Mouse (Mus musculus): ENCODE results near the gene Efcab1.

Gene Efcab1

DNA sequence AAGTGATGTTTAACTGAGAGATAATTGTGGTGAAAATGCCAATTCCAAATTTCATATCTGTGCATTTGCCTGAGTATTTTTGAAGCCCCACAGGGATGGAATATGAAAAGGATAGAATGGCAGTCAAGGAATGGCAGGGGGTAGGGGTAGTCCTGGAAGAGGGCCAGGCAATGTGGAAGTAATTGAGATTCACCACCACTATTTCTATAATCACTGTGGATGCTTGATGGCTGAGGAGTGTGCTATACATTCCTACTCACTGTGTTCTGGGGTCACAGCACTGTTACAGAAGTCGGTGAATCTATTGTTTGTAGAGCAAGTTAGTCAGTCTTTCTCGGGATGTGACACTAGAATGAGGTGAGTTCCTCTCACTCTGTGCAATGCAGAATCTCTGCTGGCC, 108.3 kb downstream of the Efcab1 start:
- peak in 1 of 2 experiments; percentile 16 for DNase-seq

All from cerebellum, postnatal 14 days (tissue).